Mouse (Mus musculus) CH12.LX (cell line): Measurements from ENCODE around the gene Hist1h3f. TPM values are rescaled to one million over a fixed set of nuclear protein-coding genes. Genes with fewer than 3 reads are reported as not detected.
"Not testable (repeated sequence)": the region's sequence is repeated elsewhere in the genome, so short reads cannot be mapped to it uniquely, and the experiment has no call there.

Experiments
- DNase-seq: peaks from one replicate; pipeline ENCODE4 v3.0.0-alpha.2; 2013; ENCODE audit errors: extremely low read depth
- H3K27ac ChIP-seq: 2 replicates; pipeline ENCODE4 v1.5.1; 2012; ENCODE audit warnings: low read depth, mild to moderate bottlenecking, control low read depth, moderate library complexity; ENCODE audit not compliant: insufficient read depth
- H3K27me3 ChIP-seq: replicated peaks from 2 replicates; pipeline ENCODE3; 2012; ENCODE audit warnings: inconsistent platforms
- H3K36me3 ChIP-seq, 2 experiments: replicated peaks in 1 of 2; 2 replicates each; pipeline versions ENCODE3 to v1.6.1; 2012; ENCODE audit warnings: inconsistent platforms in 1 of 2, low read length in 1 of 2, mild to moderate bottlenecking in 1 of 2, mixed read lengths in 1 of 2, moderate library complexity in 1 of 2; ENCODE audit not compliant: control insufficient read depth in 1 of 2, insufficient read depth in 1 of 2
- H3K4me1 ChIP-seq, 2 experiments: 2 replicates each; pipeline ENCODE4 v1.6.1; 2012; ENCODE audit warnings: inconsistent platforms in 1 of 2, moderate library complexity in 1 of 2; ENCODE audit not compliant: insufficient read depth in 2 of 2, control insufficient read depth in 1 of 2
- H3K4me2 ChIP-seq: 2 replicates; pipeline ENCODE4 v1.6.1; 2012; ENCODE audit warnings: low read depth, mild to moderate bottlenecking, control low read depth; ENCODE audit not compliant: poor library complexity, insufficient read depth, severe bottlenecking
- H3K4me3 ChIP-seq, 3 experiments: fragments of 150-350 bp in 1 of 3; sonication (generic) in 1 of 3; replicated peaks in 1 of 3; 2 replicates each; pipeline versions ENCODE3 to v1.5.1; 2011 to 2012; ENCODE audit warnings: low read depth in 2 of 3, low read length in 2 of 3, mild to moderate bottlenecking in 2 of 3, moderate library complexity in 2 of 3, control low read depth in 1 of 3, improper control_type of control experiment in 1 of 3, inconsistent platforms in 1 of 3, mixed read lengths in 1 of 3; ENCODE audit not compliant: poor library complexity in 1 of 3
- H3K79me2 ChIP-seq: replicated peaks from 2 replicates; pipeline ENCODE4 v1.6.1; 2012; ENCODE audit warnings: mild to moderate bottlenecking, moderate library complexity; ENCODE audit not compliant: control insufficient read depth, poor library complexity, insufficient read depth, severe bottlenecking; ENCODE audit errors: extremely low read depth
- H3K9ac ChIP-seq: 2 replicates; pipeline ENCODE4 v1.6.1; 2012; ENCODE audit warnings: low read depth, mild to moderate bottlenecking, control low read depth, moderate library complexity; ENCODE audit not compliant: insufficient read depth
- H3K9me3 ChIP-seq: replicated peaks from 2 replicates; pipeline ENCODE3; 2012; ENCODE audit warnings: low read length, inconsistent platforms, mixed read lengths
- BHLHE40 ChIP-seq: IDR thresholded peaks from 2 replicates; pipeline ENCODE4 v1.6.1; 2011; ENCODE audit warnings: mild to moderate bottlenecking, low read depth, low read length, improper control_type of control experiment
- CHD1 ChIP-seq: IDR thresholded peaks from 2 replicates; pipeline ENCODE4 v1.6.1; 2012; ENCODE audit warnings: low read depth, low read length, improper control_type of control experiment, inconsistent platforms
- CTCF ChIP-seq, 2 experiments: IDR thresholded peaks in 1 of 2; conservative IDR thresholded peaks in 1 of 2; 2 replicates each; pipeline ENCODE4 v1.5.1; 2011 to 2012; ENCODE audit warnings: low read depth in 2 of 2, low read length in 2 of 2, improper control_type of control experiment in 1 of 2, inconsistent platforms in 1 of 2, mild to moderate bottlenecking in 1 of 2, moderate library complexity in 1 of 2
- E2F4 ChIP-seq: IDR thresholded peaks from 2 replicates; pipeline ENCODE4 v1.6.1; 2011; ENCODE audit warnings: low read depth, low read length, improper control_type of control experiment; ENCODE audit not compliant: insufficient replicate concordance
- ELF1 ChIP-seq: IDR thresholded peaks from 2 replicates; pipeline ENCODE4 v1.6.1; 2014; ENCODE audit warnings: low read depth, mild to moderate bottlenecking, inconsistent platforms, low read length, improper control_type of control experiment
- ETS1 ChIP-seq: conservative IDR thresholded peaks from 2 replicates; pipeline ENCODE4 v1.6.1; 2012; ENCODE audit warnings: low read depth, mild to moderate bottlenecking, inconsistent platforms, low read length, improper control_type of control experiment, moderate library complexity
- HCFC1 ChIP-seq: IDR thresholded peaks from 2 replicates; pipeline ENCODE4 v1.6.1; 2012; ENCODE audit warnings: low read depth, mild to moderate bottlenecking, inconsistent platforms, low read length, improper control_type of control experiment
- IRF4 ChIP-seq: IDR thresholded peaks from 2 replicates; pipeline ENCODE4 v1.6.1; 2014; ENCODE audit warnings: low read depth, mild to moderate bottlenecking, inconsistent platforms, low read length, improper control_type of control experiment
- JUND ChIP-seq: conservative IDR thresholded peaks from 2 replicates; pipeline ENCODE4 v1.6.1; 2011; ENCODE audit warnings: low read depth, low read length, improper control_type of control experiment
- KAT2A ChIP-seq: IDR thresholded peaks from 2 replicates; pipeline ENCODE4 v1.6.1; 2012; ENCODE audit warnings: low read length, improper control_type of control experiment, inconsistent platforms; ENCODE audit not compliant: insufficient replicate concordance
- MAFK ChIP-seq: IDR thresholded peaks from 2 replicates; pipeline ENCODE4 v1.6.1; 2011; ENCODE audit warnings: low read length, improper control_type of control experiment; ENCODE audit not compliant: insufficient replicate concordance
- MAX ChIP-seq: IDR thresholded peaks from 2 replicates; pipeline ENCODE4 v1.6.1; 2011; ENCODE audit warnings: low read length, improper control_type of control experiment
- MEF2A ChIP-seq: IDR thresholded peaks from 2 replicates; pipeline ENCODE4 v1.6.1; 2014; ENCODE audit warnings: low read depth, mild to moderate bottlenecking, inconsistent platforms, low read length, improper control_type of control experiment, borderline replicate concordance
- MXI1 ChIP-seq: IDR thresholded peaks from 2 replicates; pipeline ENCODE4 v1.6.1; 2011; ENCODE audit warnings: mild to moderate bottlenecking, low read depth, low read length, improper control_type of control experiment
- NELFE ChIP-seq: IDR thresholded peaks from 2 replicates; pipeline ENCODE4 v1.6.1; 2011; ENCODE audit warnings: low read depth, low read length, improper control_type of control experiment
- POLR2A ChIP-seq: IDR thresholded peaks from 2 replicates; pipeline ENCODE4 v1.6.1; 2011; ENCODE audit warnings: low read depth, mild to moderate bottlenecking, improper control_type of control experiment, low read length
- POLR2AphosphoS2 ChIP-seq: IDR thresholded peaks from 2 replicates; pipeline ENCODE4 v1.6.1; 2011; ENCODE audit warnings: low read depth, low read length, improper control_type of control experiment
- RCOR1 ChIP-seq: conservative IDR thresholded peaks from 2 replicates; pipeline ENCODE4 v1.6.1; 2012; ENCODE audit warnings: low read depth, mild to moderate bottlenecking, inconsistent platforms, low read length, improper control_type of control experiment
- TCF12 ChIP-seq: IDR thresholded peaks from 2 replicates; pipeline ENCODE4 v1.6.1; 2014; ENCODE audit warnings: low read depth, mild to moderate bottlenecking, inconsistent platforms, low read length, improper control_type of control experiment
- UBTF ChIP-seq: IDR thresholded peaks from 2 replicates; pipeline ENCODE4 v1.6.1; 2012; ENCODE audit warnings: low read depth, mild to moderate bottlenecking, inconsistent platforms, low read length, improper control_type of control experiment, moderate library complexity
- ZMIZ1 ChIP-seq: IDR thresholded peaks from 2 replicates; pipeline ENCODE4 v1.6.1; 2012; ENCODE audit warnings: low read depth, mild to moderate bottlenecking, inconsistent platforms, low read length, improper control_type of control experiment
- ZNF384 ChIP-seq: IDR thresholded peaks from 2 replicates; pipeline ENCODE4 v1.6.1; 2012; ENCODE audit warnings: low read depth, low read length, improper control_type of control experiment, inconsistent platforms
- dilution Hi-C: fragments of 300-500 bp; cut with MboI; formaldehyde crosslinking; loops from 2 replicates; pipeline ENCODE4 v1.14.3; 2020; ENCODE audit warnings: low sequenced_read_pairs; ENCODE audit not compliant: extremely low pct_unique_long_range_greater_than_20kb, extremely low pct_ligation_motif_present
- in situ Hi-C: fragments of 300-500 bp; cut with MboI; formaldehyde crosslinking; loops from 3 replicates; pipeline ENCODE4 v1.14.3; 2019; ENCODE audit warnings: low sequenced_read_pairs, low pct_ligation_motif_present, low pct_unique_long_range_greater_than_20kb, mixed read lengths
- polyA plus RNA-seq: library from polyadenylated mRNA; unstranded; fragments of >175 nt; gene quantifications from 2 replicates; pipeline ENCODE4 v1.2.1, GENCODE M21; 2012; ENCODE audit warnings: low read depth; ENCODE audit not compliant: insufficient read length
- total RNA-seq, 2 experiments: library from RNA; depleted of rRNA; stranded (reverse); fragments of 300-350 nt in 1 of 2; fragments of >200 nt in 1 of 2; gene quantifications; 2 replicates each; pipeline ENCODE4 v1.2.3; 2012 to 2014

Hist1h3f gene
- total and polyA plus RNA-seq, 3 experiments = 0.30 to 553 (median 8.0) TPM

GRCm38 (mm10) chr13:23560699-23561098, 16.8 kb downstream of the Hist1h3f start:
- dilution Hi-C loops, H3K36me3 ChIP-seq, H3K9ac ChIP-seq, H3K79me2 ChIP-seq, H3K27me3 ChIP-seq, H3K9me3 ChIP-seq, H3K4me2 ChIP-seq, H3K4me3 ChIP-seq, H3K27ac ChIP-seq, DNase-seq: not testable (repeated sequence)
- in situ Hi-C loops = loop anchor here (25.0 kb wide), 1 partner anchor 1823 kb away; the partner anchor contains the start of gene Hist1h4j
- peak; percentile 40; the same call in 1 of the 2 replicates for TF ChIP-seq POLR2A
- peak; percentile 37; the same call in 1 of the 2 replicates for TF ChIP-seq ZNF384
- peaks cover 3 to 30% of the 10 kb centered on the region in 2 experiments; a peak in 2 of 4 replicates for H3K4me1 ChIP-seq

- Histone ChIP-seq H3K4me3 (peak overlapping the region in 2 of 3 experiments; percentile 34 to 36), H3K27ac (peak overlapping the region; percentile 71), H3K4me1 (peaks cover 3 to 30% of the 10 kb centered on the region in 2 experiments; a peak in 2 of 4 replicates), H3K9ac (peak overlapping the region; percentile 60; the same call in 1 of the 2 replicates)
- in situ Hi-C loops = loop anchor here (25.0 kb wide), 1 partner anchor 1824 kb away; the partner anchor contains the start of gene Hist1h4j
- H3K4me2 ChIP-seq, H3K36me3 ChIP-seq, H3K79me2 ChIP-seq, H3K9me3 ChIP-seq, DNase-seq, dilution Hi-C loops, H3K27me3 ChIP-seq: not testable (repeated sequence)
Observed at GRCm38 (mm10) chr13:23561531-23561882, 17.7 kb downstream of the Hist1h3f start.

GRCm38 (mm10) chr13:23561883-23562659, 18.2 kb downstream of the Hist1h3f start, which contains the start of gene Hist1h3e:
TSS of gene Hist1h3e (minus strand) at chr13:23562369.
- H3K4me1 ChIP-seq = peaks cover 3 to 27% of the 10 kb centered on the region in 2 experiments; a peak in 2 of 4 replicates
- H3K27me3 ChIP-seq, H3K79me2 ChIP-seq, H3K36me3 ChIP-seq, dilution Hi-C loops, H3K9me3 ChIP-seq: not testable (repeated sequence)
- peak within 1 kb of the TSS; percentile 97 for H3K27ac ChIP-seq
- H3K4me3 ChIP-seq = peak within 1 kb of the TSS; percentile 35 to 58 (median 49)
- peak; percentile 98 for DNase-seq
- peak within 1 kb of the TSS; percentile 100 for H3K9ac ChIP-seq
- in situ Hi-C loops = loop anchor here (25.0 kb wide), 1 partner anchor 1825 kb away; the partner anchor contains the start of gene Hist1h4j
- peak within 1 kb of the TSS; percentile 99 for H3K4me2 ChIP-seq
- TF ChIP-seq ELF1 (peak; percentile 99), MAFK (0 out of 2 replicates have a peak, but pooled peaks have one; percentile 24), POLR2AphosphoS2 (peak; percentile 98), UBTF (peak; percentile 95), E2F4 (peak; percentile 86; the same call in 1 of the 2 replicates), RCOR1 (0 out of 2 replicates have a peak, but pooled peaks have one; percentile 58), TCF12 (peak; percentile 84), CHD1 (0 out of 2 replicates have a peak, but pooled peaks have one; percentile 33), ZMIZ1 (peak; percentile 100), CTCF (conservative IDR thresholded peaks at IDR 0.05 in 1 of 2, IDR thresholded peaks at IDR 0.05 in 1 of 2; ENCODE audit: low read depth in 2 of 2, low read length in 2 of 2) (0 out of 4 replicates have a peak, but pooled peaks of 1 of the 2 experiments have one; percentile 0), HCFC1 (peak; percentile 80), KAT2A (0 out of 2 replicates have a peak, but pooled peaks have one; percentile 63), MXI1 (peak; percentile 61; the same call in 1 of the 2 replicates), MAX (0 out of 2 replicates have a peak, but pooled peaks have one; percentile 70), IRF4 (peak; percentile 49), NELFE (peak; percentile 100), MEF2A (peak; percentile 62; the same call in 1 of the 2 replicates), ETS1 (0 out of 2 replicates have a peak, but pooled peaks have one; percentile 17), BHLHE40 (peak; percentile 41; the same call in 1 of the 2 replicates), JUND (peak; percentile 60), POLR2A (peak; percentile 98)
